In the genomic region with DNA sequence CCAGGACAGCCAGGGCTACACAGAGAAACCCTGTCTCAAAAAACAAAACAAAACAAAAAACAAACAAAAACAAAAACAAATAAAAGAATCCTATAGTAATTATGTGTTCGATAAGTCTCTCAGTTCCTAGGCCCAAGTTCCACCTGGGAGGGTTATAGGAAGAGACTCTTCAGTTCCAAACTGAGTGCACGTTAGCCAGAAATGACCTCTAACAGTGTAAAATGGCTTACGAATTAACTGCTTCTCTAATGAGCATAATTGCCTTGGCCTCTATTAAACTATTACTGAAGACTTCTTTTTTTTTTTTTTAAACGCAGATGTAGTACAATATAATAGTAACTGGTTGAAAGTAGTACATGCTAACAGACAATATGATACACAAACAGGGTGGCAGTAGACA, we compare ENCODE assay signal across 23 mouse cellular contexts. TPM values are rescaled to one million over a fixed set of nuclear protein-coding genes. Genes with fewer than 3 reads are reported as not detected.
DNase-seq lines count a peak whose midpoint lies in the region; TF ChIP-seq lines count a peak whose summit lies in the region.
"Had no signal": no experiment of that assay in that cellular context is flagged by ENCODE, and none has a peak within 500 bp of the region (broad histone marks: within the 10 kb centered on the region; RNA-seq: fewer than 3 reads in every experiment).

No protein-coding gene starts in this region.

- peaks cover 9% of the 10 kb centered on the region; the same call in 1 of the 2 replicates for H3K4me1 ChIP-seq in kidney, adult 2 months (ENCODE audit: control insufficient read depth, insufficient read depth, low read length)

- H3K27me3 ChIP-seq in kidney, adult 2 months (replicated peaks; ENCODE audit: control insufficient read depth, insufficient read depth, low read length) = no peaks in the 10 kb centered on the region
- H3K27me3 ChIP-seq: CH12.LX, Patski had no signal

- H3K4me3 ChIP-seq in kidney, adult 2 months (ENCODE audit: insufficient read depth, low read depth, low read length) = no peak overlapping the region

- no peak overlapping the region for H3K27ac ChIP-seq in kidney, adult 2 months (ENCODE audit: insufficient read depth, low read depth, low read length)

- H3K36me3 ChIP-seq in kidney, adult 2 months (ENCODE audit: control insufficient read depth, insufficient read depth, low read length) = no peaks in the 10 kb centered on the region

- TF ChIP-seq POLR2A in kidney, adult 2 months (IDR thresholded peaks at IDR 0.05; ENCODE audit: low read depth, low read length) = no peak

- no peak for TF ChIP-seq CTCF in kidney, adult 2 months (conservative IDR thresholded peaks at IDR 0.05; ENCODE audit: insufficient read depth, insufficient read length, low read depth, low read length)

- DNase-seq in kidney, adult 11 months = peak; percentile 34
- no peak for DNase-seq in kidney, postnatal 10 days
- DNase-seq in kidney, adult 2 months = peak; percentile 80
- DNase-seq in kidney, postnatal 25 days = no peak
- peak; percentile 82 for DNase-seq in kidney, adult 9 months
- DNase-seq in kidney, postnatal 4 days = no peak
- peak; percentile 34 for DNase-seq in kidney, postnatal 14 days
- DNase-seq in kidney, adult 18-20 months = no peak
- DNase-seq: adrenal gland, adult 2 months; adrenal gland, adult 8-10 months; adrenal gland, postnatal 10 days; adrenal gland, postnatal 14 days; adrenal gland, postnatal 25 days; adrenal gland, postnatal 36 days; B cell, adult 2 months; cerebellum, adult 11 months; cerebellum, adult 11-12 months had no signal

- 39% methylated on average over 4 of the region's 4 CpGs for WGBS in kidney, adult 2 months

RNA-seq across cellular contexts. Expression of a gene that starts 5.1 kb away (rescaled TPM):
- polyA plus RNA-seq in kidney, adult 2 months (2012; rRNA removed) = 38.8 and 56.5 TPM in 2 replicates

RNA-seq across cellular contexts. Expression of a gene that starts 15.8 kb away (rescaled TPM):
- not detected in 2 replicates for polyA plus RNA-seq in kidney, adult 2 months (2012; rRNA removed)
- polyA plus RNA-seq: activated CD4-positive, CD25-positive, alpha-beta regulatory T cell, adult 4 months; brain, embryonic 14.5 days; C2C12; G1E had no signal

RNA-seq across cellular contexts. Expression of a gene that starts 18.1 kb away (rescaled TPM):
- 23.4 and 31.5 TPM in 2 replicates for polyA plus RNA-seq in kidney, adult 2 months (2012; rRNA removed)

RNA-seq across cellular contexts. Expression of a gene that starts 18.6 kb away (rescaled TPM):
- polyA plus RNA-seq in kidney, adult 2 months (2012; rRNA removed) = 0.33 and 0.58 TPM in 2 replicates
- polyA plus RNA-seq: G1E had no signal

RNA-seq across cellular contexts. Expression of a gene that starts 22.9 kb away (rescaled TPM):
- 448 and 498 TPM in 2 replicates for polyA plus RNA-seq in kidney, adult 2 months (2012; rRNA removed)

Comparison
In these comparisons a context has a peak if more than half of its experiments do, and no peak if none do; other contexts are left out.
1. DNase-seq: peak in kidney, adult 11 months (single experiment), kidney, adult 2 months (single experiment), kidney, adult 9 months (single experiment) and kidney, postnatal 14 days (single experiment); none in kidney, postnatal 10 days (single experiment), kidney, postnatal 25 days (0 of 2), kidney, postnatal 4 days (0 of 2) and kidney, adult 18-20 months (single experiment).